Mouse (Mus musculus) cerebellum, adult 2 months (tissue): ENCODE data around the gene Gm49355.

Experiments used
- CTCF ChIP-seq: fragments of 200-500 bp; IDR thresholded peaks from 2 replicates; pipeline ENCODE4 v1.5.1; 2011; ENCODE audit warnings: low read depth, mild to moderate bottlenecking, control low read depth, low read length, moderate library complexity, borderline replicate concordance; ENCODE audit not compliant: insufficient read depth
- POLR2A ChIP-seq: fragments of 200-500 bp; IDR thresholded peaks from 2 replicates; pipeline ENCODE4 v1.6.1; 2011; ENCODE audit warnings: low read length, control low read depth, borderline replicate concordance; ENCODE audit not compliant: insufficient read depth

DNA sequence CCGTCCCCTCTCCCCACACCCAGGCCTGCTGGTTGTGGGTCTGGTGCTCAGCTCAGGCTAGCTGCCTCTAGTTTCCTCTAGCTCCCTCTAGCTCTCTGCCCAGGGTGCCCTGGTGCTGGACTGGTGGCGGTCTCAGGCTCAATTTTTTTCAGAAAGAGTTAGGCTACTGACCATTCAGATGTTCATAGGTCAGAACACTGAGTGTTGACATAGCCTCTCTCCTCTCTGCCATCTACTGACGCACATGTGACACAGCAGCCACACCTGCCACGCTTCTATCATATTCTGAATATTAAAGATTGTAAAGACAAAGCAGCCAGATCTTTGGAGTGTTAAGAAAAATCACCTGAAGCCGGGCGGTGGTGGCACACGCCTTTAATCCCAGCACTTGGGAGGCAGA, 49.8 kb downstream of the Gm49355 start:
- no peak for TF ChIP-seq CTCF
- TF ChIP-seq POLR2A = no peak
